Comparison of ENCODE assay signal across 9 mouse cellular contexts in the genomic region with DNA sequence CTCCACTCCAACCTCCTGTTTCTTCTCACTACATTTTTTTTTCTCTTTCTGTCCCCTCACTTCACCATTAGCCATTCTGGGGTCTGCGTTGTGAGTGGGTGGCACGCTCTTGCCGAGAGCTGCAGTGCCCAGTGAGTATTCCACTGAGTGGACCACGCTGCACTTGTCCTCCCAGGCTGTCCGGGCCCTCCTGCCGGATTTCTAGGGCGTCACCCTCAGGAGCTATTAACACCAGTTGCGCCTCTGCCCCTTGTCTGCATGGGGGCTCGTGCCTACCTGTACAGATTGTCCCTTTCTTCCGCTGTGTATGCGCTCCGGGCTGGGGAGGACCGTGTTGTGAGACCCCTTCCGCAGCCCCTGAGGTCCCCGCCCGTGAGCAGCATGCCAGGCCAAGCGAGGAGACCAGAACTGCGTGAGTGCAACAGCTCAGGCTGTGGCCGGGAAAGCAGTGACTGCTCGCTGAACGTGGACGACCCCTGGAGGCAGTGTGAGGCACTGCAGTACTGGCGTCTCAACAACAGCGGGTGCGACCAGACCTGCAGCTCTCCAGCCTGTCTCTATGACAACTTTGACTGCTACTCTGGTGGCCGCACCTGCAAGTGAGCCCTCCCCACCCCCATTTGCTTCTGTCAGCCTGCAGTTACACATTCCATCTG. TPM values are rescaled to one million over a fixed set of nuclear protein-coding genes. Genes with fewer than 3 reads are reported as not detected.
A peak's percentile ranks its signal among the peaks of the same experiment; 100 is the strongest.
DNase-seq lines count a peak whose midpoint lies in the region; ATAC-seq and TF ChIP-seq lines count a peak whose summit lies in the region.
"Had no signal": no experiment of that assay in that cellular context is flagged by ENCODE, and none has a peak within 500 bp of the region (broad histone marks: within the 10 kb centered on the region; RNA-seq: fewer than 3 reads in every experiment).

No protein-coding gene starts in this region.

- TF ChIP-seq EP300 in MEL (IDR thresholded peaks at IDR 0.05; ENCODE audit: low read depth in 1 of 2, low read length in 2 of 2): no peak

- H3K9ac ChIP-seq in MEL (ENCODE audit: control insufficient read depth, low read depth, low read length, poor library complexity, severe bottlenecking): peak overlapping the region; percentile 59
- H3K9ac ChIP-seq in lung, embryonic 15.5 days: peak overlapping the region; percentile 36; the same call in 1 of the 2 replicates

- H3K4me3 ChIP-seq in MEL (ENCODE audit: control insufficient read depth in 1 of 2, insufficient read depth in 1 of 2, low read depth in 2 of 2, low read length in 2 of 2): peak overlapping the region; percentile 41 to 51
- H3K4me3 ChIP-seq in cerebellum, adult 2 months (replicated peaks; ENCODE audit: insufficient read depth, low read depth, low read length): no peak overlapping the region
- H3K4me3 ChIP-seq in hindbrain, embryonic 10.5 days: peak overlapping the region; percentile 41
- H3K4me3 ChIP-seq in lung, embryonic 15.5 days: peak overlapping the region; percentile 22

- H3K4me1 ChIP-seq in MEL (ENCODE audit: control insufficient read depth in 1 of 2, insufficient read depth in 2 of 2, low read length in 2 of 2): peaks cover 0 to 9% of the 10 kb centered on the region in 2 experiments; a peak in 2 of 4 replicates
- H3K4me1 ChIP-seq in cerebellum, adult 2 months (ENCODE audit: control insufficient read depth, insufficient read depth, low read length): no peaks in the 10 kb centered on the region
- H3K4me1 ChIP-seq in hindbrain, embryonic 10.5 days (replicated peaks): peaks cover 10% of the 10 kb centered on the region
- H3K4me1 ChIP-seq in lung, embryonic 15.5 days: no peaks in the 10 kb centered on the region

- no peak for TF ChIP-seq POLR2A in MEL (IDR thresholded peaks at IDR 0.05; ENCODE audit: control insufficient read depth in 1 of 2, insufficient read depth in 1 of 2, low read depth in 1 of 2, low read length in 2 of 2, poor library complexity in 1 of 2)
- no peak for TF ChIP-seq POLR2A in cerebellum, adult 2 months (IDR thresholded peaks at IDR 0.05; ENCODE audit: borderline replicate concordance, insufficient read depth, low read length)

- peak; percentile 72 for TF ChIP-seq RAD21 in MEL (IDR thresholded peaks at IDR 0.05; ENCODE audit: low read depth, low read length)

- H3K27me3 ChIP-seq in MEL (ENCODE audit: control insufficient read depth in 1 of 2, insufficient read depth in 2 of 2, low read length in 2 of 2): peaks cover 3 to 9% of the 10 kb centered on the region in 2 experiments; a peak in 3 of 4 replicates
- H3K27me3 ChIP-seq in cerebellum, adult 2 months (ENCODE audit: control insufficient read depth, insufficient read depth, low read length): no peaks in the 10 kb centered on the region
- H3K27me3 ChIP-seq in hindbrain, embryonic 10.5 days (ENCODE audit: insufficient read depth, poor library complexity, severe bottlenecking): peaks cover 35% of the 10 kb centered on the region
- H3K27me3 ChIP-seq in lung, embryonic 15.5 days: peaks cover 11% of the 10 kb centered on the region

- ATAC-seq in lung, embryonic 15.5 days (ENCODE audit: borderline replicate concordance, extremely low read depth, low FRiP score, low TSS enrichment): peak; percentile 78

- peak; percentile 87 for DNase-seq in MEL (ENCODE audit: low read depth, low spot score)
- peak; percentile 73 to 82 for DNase-seq in cerebellum, adult 2 months
- DNase-seq in forelimb bud, embryonic 11.5 days (ENCODE audit: low read depth, low spot score): peak; percentile 85
- peak; percentile 86 for DNase-seq in hindbrain, embryonic 10.5 days (ENCODE audit: low spot score)
- DNase-seq in layer of hippocampus, adult 9-10 months (ENCODE audit: low spot score): peak; percentile 67
- peak; percentile 81 for DNase-seq in ovary, postnatal 10 days (ENCODE audit: low spot score)
- DNase-seq in thymus, postnatal 14 days: peak; percentile 91

- H3K79me2 ChIP-seq in MEL (ENCODE audit: control insufficient read depth, insufficient read depth, low read length, poor library complexity): no peaks in the 10 kb centered on the region

- 12% methylated on average over 26 of the region's 26 CpGs for WGBS in cerebellum, adult 2 months
- 9% methylated on average over 26 of the region's 26 CpGs for WGBS in hindbrain, embryonic 10.5 days
- WGBS in lung, embryonic 15.5 days: 6% methylated on average over 26 of the region's 26 CpGs

- no peaks in the 10 kb centered on the region; a peak in 1 of 4 replicates for H3K36me3 ChIP-seq in MEL (ENCODE audit: control insufficient read depth in 1 of 2, insufficient read depth in 2 of 2, low read length in 2 of 2)
- H3K36me3 ChIP-seq in hindbrain, embryonic 10.5 days: no peaks in the 10 kb centered on the region
- no peaks in the 10 kb centered on the region for H3K36me3 ChIP-seq in lung, embryonic 15.5 days

- H3K9me3 ChIP-seq in MEL (replicated peaks; ENCODE audit: insufficient read depth, low read length): no peaks in the 10 kb centered on the region
- no peaks in the 10 kb centered on the region for H3K9me3 ChIP-seq in hindbrain, embryonic 10.5 days
- no peaks in the 10 kb centered on the region for H3K9me3 ChIP-seq in lung, embryonic 15.5 days

- peak overlapping the region; percentile 60 for H3K4me2 ChIP-seq in lung, embryonic 15.5 days

- peak; percentile 85 to 94 (median 89) for TF ChIP-seq CTCF in MEL (IDR thresholded peaks at IDR 0.05 in 2 of 3, conservative IDR thresholded peaks at IDR 0.05 in 1 of 3; ENCODE audit: control insufficient read depth in 1 of 3, insufficient read depth in 1 of 3, low read depth in 2 of 3, low read length in 3 of 3, poor library complexity in 1 of 3, severe bottlenecking in 1 of 3)
- TF ChIP-seq CTCF in cerebellum, adult 2 months (IDR thresholded peaks at IDR 0.05; ENCODE audit: borderline replicate concordance, insufficient read depth, low read depth, low read length): peak; percentile 92

- no peak overlapping the region for H3K27ac ChIP-seq in MEL (ENCODE audit: control insufficient read depth, low read depth, low read length)
- no peak overlapping the region for H3K27ac ChIP-seq in cerebellum, adult 2 months (ENCODE audit: insufficient read depth, low read length)
- H3K27ac ChIP-seq in hindbrain, embryonic 10.5 days: no peak overlapping the region; the same call in 1 of the 2 replicates
- H3K27ac ChIP-seq in lung, embryonic 15.5 days: no peak overlapping the region
- H3K27ac ChIP-seq: macrophage had no signal

TF ChIP-seq in MEL, 35 proteins besides CTCF, POLR2A, EP300 and RAD21:
- TF ChIP-seq UBTF (IDR thresholded peaks at IDR 0.05; ENCODE audit: borderline replicate concordance, insufficient read depth, low read depth, low read length) (no peak), MAZ (IDR thresholded peaks at IDR 0.05; ENCODE audit: low read depth, low read length) (no peak), SMC3 (IDR thresholded peaks at IDR 0.05; ENCODE audit: low read depth, low read length) (peak; percentile 84), MAFK (IDR thresholded peaks at IDR 0.05; ENCODE audit: borderline replicate concordance, low read depth, low read length) (no peak), GATA1 (IDR thresholded peaks at IDR 0.05; ENCODE audit: low read depth, low read length) (no peak), MYC (IDR thresholded peaks at IDR 0.05; ENCODE audit: low read depth, low read length) (no peak), NRF1 (IDR thresholded peaks at IDR 0.05; ENCODE audit: insufficient read depth, low read depth, low read length, poor library complexity, severe bottlenecking) (no peak), E2F4 (IDR thresholded peaks at IDR 0.05; ENCODE audit: borderline replicate concordance, low read depth, low read length) (no peak), ZC3H11A (IDR thresholded peaks at IDR 0.05; ENCODE audit: low read depth, low read length) (peak; percentile 69), SIN3A (IDR thresholded peaks at IDR 0.05; ENCODE audit: low read length) (peak; percentile 36; the same call in 1 of the 2 replicates), USF2 (IDR thresholded peaks at IDR 0.05; ENCODE audit: borderline replicate concordance in 1 of 2, insufficient read depth in 1 of 2, low read depth in 1 of 2, low read length in 2 of 2) (no peak)

RNA-seq across cellular contexts. Expression of a gene that starts 22.8 kb away (rescaled TPM):
- 23.0 and 28.7 TPM in 2 replicates for total RNA-seq in MEL (2012; rRNA removed)
- 10 to 100 TPM in 1 of 2 experiments, not detected in 1; 29.3 TPM for polyA plus RNA-seq in MEL (2012; ENCODE audit: insufficient read depth in 1 of 2, insufficient read length in 2 of 2, low read depth in 1 of 2, low replicate concordance in 2 of 2, missing spikeins in 1 of 2)
- polyA plus RNA-seq in cerebellum, adult 2 months (2012; rRNA removed): 82.0 and 83.5 TPM in 2 replicates
- 10.0 and 11.1 TPM in 2 replicates for polyA plus RNA-seq in hindbrain, embryonic 10.5 days (2016; fragmentation: Nextera tagmentation; extraction: Ambion mirVana)
- 7.4 and 7.8 TPM in 2 replicates for polyA plus RNA-seq in lung, embryonic 15.5 days (2015; fragmentation: Nextera tagmentation; extraction: Ambion mirVana)

RNA-seq across cellular contexts. Expression of a gene that starts 29.7 kb away (rescaled TPM):
- not detected in 2 replicates for total RNA-seq in MEL (2012; rRNA removed)
- not detected for polyA plus RNA-seq in MEL (2012; ENCODE audit: insufficient read depth in 1 of 2, insufficient read length in 2 of 2, low read depth in 1 of 2, low replicate concordance in 2 of 2, missing spikeins in 1 of 2)
- not detected in 2 replicates for polyA plus RNA-seq in cerebellum, adult 2 months (2012; rRNA removed)
- not detected in 2 replicates for polyA plus RNA-seq in hindbrain, embryonic 10.5 days (2016; fragmentation: Nextera tagmentation; extraction: Ambion mirVana)
- not detected in 2 replicates for polyA plus RNA-seq in lung, embryonic 15.5 days (2015; fragmentation: Nextera tagmentation; extraction: Ambion mirVana)
- polyA plus RNA-seq: macrophage had no signal
